19 mouse cellular contexts compared by ENCODE assay signal in the genomic region with DNA sequence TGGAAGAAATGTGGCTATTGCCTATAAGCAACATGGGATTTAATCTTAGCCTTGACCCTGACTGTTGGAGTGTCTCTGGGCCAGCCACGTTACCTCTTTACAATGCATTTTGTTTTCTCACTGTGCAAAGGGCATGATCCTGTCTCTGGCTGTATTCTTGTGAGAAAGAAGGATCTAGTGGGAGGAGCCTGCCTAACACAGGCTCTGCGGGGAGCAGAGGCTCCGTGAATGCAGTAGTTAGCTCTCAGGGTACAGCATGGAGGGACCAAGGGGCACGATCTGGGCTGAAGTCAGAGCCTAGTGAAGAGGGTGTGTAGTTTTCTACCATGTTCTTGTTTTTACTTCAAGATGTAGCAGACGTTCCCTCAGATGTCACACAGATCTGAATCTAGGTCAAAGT.
A peak's percentile ranks its signal among the peaks of the same experiment; 100 is the strongest.
DNase-seq lines count a peak whose midpoint lies in the region; ATAC-seq and TF ChIP-seq lines count a peak whose summit lies in the region.
"Had no signal": no experiment of that assay in that cellular context is flagged by ENCODE, and none has a peak within 500 bp of the region (broad histone marks: within the 10 kb centered on the region; RNA-seq: fewer than 3 reads in every experiment).

No protein-coding gene starts in this region.

- no peak for TF ChIP-seq CTCF in midbrain, postnatal 0 days (IDR thresholded peaks at IDR 0.05)

- no peak overlapping the region for H3K27ac ChIP-seq in embryonic facial prominence, embryonic 11.5 days (replicated peaks; ENCODE audit: low read depth, low read length)
- H3K27ac ChIP-seq in embryonic facial prominence, embryonic 10.5 days (replicated peaks), result no peak overlapping the region; the same call in 1 of the 2 replicates
- H3K27ac ChIP-seq in midbrain, embryonic 10.5 days (replicated peaks), result peak overlapping the region; percentile 65
- H3K27ac ChIP-seq in midbrain, postnatal 0 days (ENCODE audit: low read depth, low read length), result no peak overlapping the region
- no peak overlapping the region for H3K27ac ChIP-seq in hindbrain, embryonic 16.5 days (ENCODE audit: low read depth, low read length)
- no peak overlapping the region for H3K27ac ChIP-seq in neural tube, embryonic 13.5 days (replicated peaks)
- H3K27ac ChIP-seq: liver, embryonic 14.5 days; lung, embryonic 15.5 days; macrophage had no signal

- WGBS in embryonic facial prominence, embryonic 11.5 days, result 20% methylated on average over 5 of the region's 5 CpGs
- WGBS in embryonic facial prominence, embryonic 10.5 days, result 21% methylated on average over 5 of the region's 5 CpGs
- 16% methylated on average over 5 of the region's 5 CpGs for WGBS in midbrain, embryonic 10.5 days
- WGBS in midbrain, postnatal 0 days, result 15% methylated on average over 5 of the region's 5 CpGs
- 11% methylated on average over 5 of the region's 5 CpGs for WGBS in hindbrain, embryonic 16.5 days
- WGBS in neural tube, embryonic 13.5 days, result 10% methylated on average over 5 of the region's 5 CpGs

- DNase-seq in embryonic facial prominence, embryonic 11.5 days (ENCODE audit: low spot score), result no peak
- DNase-seq in embryonic facial prominence, embryonic 10.5 days (ENCODE audit: low spot score), result no peak
- peak; percentile 19 for DNase-seq in midbrain, embryonic 10.5 days (ENCODE audit: low spot score)
- no peak for DNase-seq in midbrain, postnatal 0 days (ENCODE audit: low spot score)
- no peak for DNase-seq in left cerebral cortex, postnatal 14 days (ENCODE audit: low spot score in 2 of 2)
- no peak for DNase-seq in layer of hippocampus, adult 8-10 months (ENCODE audit: low spot score in 2 of 2)
- DNase-seq: adrenal gland, postnatal 10 days; cerebellum, postnatal 10 days; gastrocnemius, postnatal 14 days; kidney, adult 11 months; thymus, postnatal 14 days had no signal

- H3K36me3 ChIP-seq in embryonic facial prominence, embryonic 11.5 days (replicated peaks; ENCODE audit: control insufficient read depth, insufficient read depth, low read depth, low read length), result no peaks in the 10 kb centered on the region
- H3K36me3 ChIP-seq in embryonic facial prominence, embryonic 10.5 days (replicated peaks), result no peaks in the 10 kb centered on the region
- H3K36me3 ChIP-seq in midbrain, embryonic 10.5 days, result no peaks in the 10 kb centered on the region
- no peaks in the 10 kb centered on the region for H3K36me3 ChIP-seq in midbrain, postnatal 0 days (ENCODE audit: insufficient read depth, low read length)
- no peaks in the 10 kb centered on the region for H3K36me3 ChIP-seq in hindbrain, embryonic 16.5 days (ENCODE audit: control insufficient read depth, insufficient read depth, low read length)
- H3K36me3 ChIP-seq in neural tube, embryonic 13.5 days, result no peaks in the 10 kb centered on the region
- H3K36me3 ChIP-seq: lung, embryonic 15.5 days had no signal

- H3K4me1 ChIP-seq in embryonic facial prominence, embryonic 11.5 days (ENCODE audit: control insufficient read depth, insufficient read depth, low read length), result no peaks in the 10 kb centered on the region
- H3K4me1 ChIP-seq in embryonic facial prominence, embryonic 10.5 days, result peaks cover 8% of the 10 kb centered on the region
- peaks cover 18% of the 10 kb centered on the region for H3K4me1 ChIP-seq in midbrain, embryonic 10.5 days
- H3K4me1 ChIP-seq in midbrain, postnatal 0 days (ENCODE audit: insufficient read depth, low read length), result no peaks in the 10 kb centered on the region
- H3K4me1 ChIP-seq in hindbrain, embryonic 16.5 days (ENCODE audit: control insufficient read depth, insufficient read depth, low read depth, low read length), result no peaks in the 10 kb centered on the region
- H3K4me1 ChIP-seq in neural tube, embryonic 13.5 days (replicated peaks), result peaks cover 9% of the 10 kb centered on the region
- H3K4me1 ChIP-seq: lung, embryonic 15.5 days had no signal

- intact Hi-C loops in left cerebral cortex, postnatal 14 days (cut with DNase I), result no loop called here

- H3K4me3 ChIP-seq in embryonic facial prominence, embryonic 11.5 days (ENCODE audit: low read depth, low read length), result no peak overlapping the region
- no peak overlapping the region for H3K4me3 ChIP-seq in embryonic facial prominence, embryonic 10.5 days
- 0 out of 2 replicates have a peak overlapping the region, but pooled peaks have one; percentile 0 for H3K4me3 ChIP-seq in midbrain, embryonic 10.5 days
- H3K4me3 ChIP-seq in midbrain, postnatal 0 days (ENCODE audit: low read depth, low read length), result no peak overlapping the region
- no peak overlapping the region for H3K4me3 ChIP-seq in hindbrain, embryonic 16.5 days (ENCODE audit: low read length)
- no peak overlapping the region for H3K4me3 ChIP-seq in neural tube, embryonic 13.5 days
- H3K4me3 ChIP-seq: lung, embryonic 15.5 days had no signal

- no peak overlapping the region for H3K4me2 ChIP-seq in embryonic facial prominence, embryonic 11.5 days (ENCODE audit: low read depth, low read length)
- H3K4me2 ChIP-seq in midbrain, postnatal 0 days (ENCODE audit: low read depth, low read length, poor library complexity, severe bottlenecking), result no peak overlapping the region
- H3K4me2 ChIP-seq in hindbrain, embryonic 16.5 days (ENCODE audit: low read length), result no peak overlapping the region
- H3K4me2 ChIP-seq in neural tube, embryonic 13.5 days, result peak overlapping the region; percentile 26; the same call in 1 of the 2 replicates
- H3K4me2 ChIP-seq: lung, embryonic 15.5 days had no signal

- H3K9ac ChIP-seq in embryonic facial prominence, embryonic 11.5 days (replicated peaks; ENCODE audit: low read length), result no peak overlapping the region
- H3K9ac ChIP-seq in midbrain, postnatal 0 days (replicated peaks; ENCODE audit: low read length, poor library complexity, severe bottlenecking), result no peak overlapping the region
- no peak overlapping the region for H3K9ac ChIP-seq in hindbrain, embryonic 16.5 days (ENCODE audit: low read depth, low read length)
- H3K9ac ChIP-seq in neural tube, embryonic 13.5 days, result peak overlapping the region; percentile 23; the same call in 1 of the 2 replicates
- H3K9ac ChIP-seq: liver, embryonic 14.5 days; lung, embryonic 15.5 days had no signal

- no peaks in the 10 kb centered on the region for H3K27me3 ChIP-seq in embryonic facial prominence, embryonic 11.5 days (ENCODE audit: control insufficient read depth, insufficient read depth, low read length)
- H3K27me3 ChIP-seq in embryonic facial prominence, embryonic 10.5 days (replicated peaks; ENCODE audit: low read depth, poor library complexity, severe bottlenecking), result no peaks in the 10 kb centered on the region
- H3K27me3 ChIP-seq in midbrain, embryonic 10.5 days (ENCODE audit: low read depth, poor library complexity, severe bottlenecking), result no peaks in the 10 kb centered on the region
- H3K27me3 ChIP-seq in midbrain, postnatal 0 days (ENCODE audit: insufficient read depth, low read length), result no peaks in the 10 kb centered on the region
- no peaks in the 10 kb centered on the region for H3K27me3 ChIP-seq in hindbrain, embryonic 16.5 days (replicated peaks; ENCODE audit: control insufficient read depth, insufficient read depth, low read length)
- no peaks in the 10 kb centered on the region for H3K27me3 ChIP-seq in neural tube, embryonic 13.5 days
- H3K27me3 ChIP-seq: lung, embryonic 15.5 days; Patski had no signal

- no peaks in the 10 kb centered on the region for H3K9me3 ChIP-seq in embryonic facial prominence, embryonic 11.5 days (replicated peaks; ENCODE audit: control insufficient read depth, low read length)
- H3K9me3 ChIP-seq in embryonic facial prominence, embryonic 10.5 days, result no peaks in the 10 kb centered on the region
- H3K9me3 ChIP-seq in midbrain, embryonic 10.5 days (replicated peaks), result no peaks in the 10 kb centered on the region
- no peaks in the 10 kb centered on the region for H3K9me3 ChIP-seq in midbrain, postnatal 0 days (ENCODE audit: low read length)
- H3K9me3 ChIP-seq in hindbrain, embryonic 16.5 days (ENCODE audit: control insufficient read depth, low read length), result no peaks in the 10 kb centered on the region
- no peaks in the 10 kb centered on the region for H3K9me3 ChIP-seq in neural tube, embryonic 13.5 days
- H3K9me3 ChIP-seq: lung, embryonic 15.5 days had no signal

- ATAC-seq in embryonic facial prominence, embryonic 11.5 days (replicated peaks; ENCODE audit: insufficient number of reproducible peaks, low FRiP score, low TSS enrichment, low read depth), result peak; percentile 56; the same call in 1 of the 2 replicates
- no peak for ATAC-seq in midbrain, postnatal 0 days (ENCODE audit: low FRiP score)
- 0 out of 2 replicates have a peak, but pooled peaks have one; percentile 34 for ATAC-seq in hindbrain, embryonic 16.5 days
- ATAC-seq in neural tube, embryonic 13.5 days (ENCODE audit: low read depth), result peak; percentile 19; the same call in 1 of the 2 replicates
- ATAC-seq: activated CD4-positive, CD25-positive, alpha-beta regulatory T cell, adult 4 months; CD4-positive, CD25-positive, alpha-beta regulatory T cell, adult 4 months; Patski had no signal
